Mouse (Mus musculus): ENCODE measurements around the gene Phf5a. TPM values are rescaled to one million over a fixed set of nuclear protein-coding genes. Genes with fewer than 3 reads are reported as not detected.

Gene Phf5a
- polyA plus RNA-seq, 1 experiment from 2014 or later, result 24.7 TPM

DNA sequence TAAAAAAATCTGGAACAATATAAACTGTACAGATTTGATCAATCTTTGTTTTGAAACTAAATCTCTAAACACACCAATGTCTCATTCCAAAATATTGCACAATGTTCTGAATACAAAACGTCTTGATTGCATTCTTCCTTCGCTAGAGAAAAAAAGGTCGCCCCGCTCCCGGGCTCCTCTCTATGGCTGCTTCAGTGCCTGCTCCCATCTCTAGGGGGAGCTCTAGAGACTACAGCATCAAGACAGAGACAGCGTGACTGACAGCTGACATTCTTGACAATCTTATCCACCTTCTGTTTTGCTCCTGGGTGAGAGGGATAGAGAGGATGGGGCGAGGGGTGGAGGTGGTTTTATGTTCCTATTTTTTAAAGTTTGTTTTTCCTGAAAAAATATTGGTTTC, 23.4 kb downstream of the Phf5a start:
- peaks cover 63% of the 10 kb centered on the region for H3K79me2 ChIP-seq (ENCODE audit: inconsistent target)
- peaks cover 29% of the 10 kb centered on the region for H3K36me3 ChIP-seq (ENCODE audit: inconsistent target)
- 42% methylated on average over 6 of the region's 7 CpGs for WGBS (ENCODE audit: missing documents)
- H3K27ac ChIP-seq, result no peak overlapping the region
- no peak overlapping the region for H3K4me3 ChIP-seq (ENCODE audit: inconsistent target)

DNA sequence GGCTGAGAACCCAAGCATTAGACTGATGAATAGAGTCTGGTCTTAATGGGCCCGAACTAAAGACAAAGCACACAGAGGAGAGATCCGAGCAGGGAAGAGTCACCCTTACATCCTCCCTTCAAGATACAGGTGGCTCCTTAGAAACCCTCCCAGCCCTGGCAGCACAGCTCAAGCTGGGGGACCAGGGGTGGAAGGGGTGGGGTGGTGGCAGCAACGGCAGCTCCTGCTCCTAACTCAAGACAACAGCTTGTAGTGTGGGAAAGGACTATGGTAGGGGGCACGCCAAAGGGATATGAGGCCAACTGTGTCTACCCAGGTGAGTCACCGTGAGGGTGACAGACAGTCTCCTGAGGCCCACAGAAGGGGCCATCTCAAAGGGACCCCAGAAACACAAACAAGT, 23.9 kb downstream of the Phf5a start:
- H3K79me2 ChIP-seq (ENCODE audit: inconsistent target), result peaks cover 59% of the 10 kb centered on the region
- no peak overlapping the region for H3K4me3 ChIP-seq (ENCODE audit: inconsistent target)
- peaks cover 29% of the 10 kb centered on the region for H3K36me3 ChIP-seq (ENCODE audit: inconsistent target)
- 90% methylated on average over 5 of the region's 5 CpGs for WGBS (ENCODE audit: missing documents)
- no peak overlapping the region for H3K27ac ChIP-seq

DNA sequence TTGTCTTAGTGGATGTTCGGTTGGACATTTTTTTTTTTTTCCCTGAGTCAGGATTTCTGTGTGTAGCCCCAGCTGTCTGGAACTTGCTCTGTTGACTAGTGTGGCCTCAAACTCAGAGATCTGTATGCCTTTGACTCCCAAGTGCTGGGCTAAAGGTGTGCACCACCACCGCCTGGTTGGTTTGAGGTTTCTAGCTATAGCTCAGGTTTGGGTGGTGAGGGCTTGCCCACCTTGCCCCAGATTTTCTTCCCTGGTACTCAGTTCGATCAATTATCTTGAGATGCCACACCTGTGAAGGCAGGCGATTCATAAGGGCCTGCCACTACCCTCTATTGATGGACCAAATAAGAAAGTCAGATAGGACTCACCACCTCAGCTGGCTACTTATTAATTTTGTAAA, 24.6 kb downstream of the Phf5a start:
- WGBS (ENCODE audit: missing documents), result 91% methylated on average over 4 of the region's 4 CpGs
- H3K27ac ChIP-seq, result no peak overlapping the region
- no peak overlapping the region for H3K4me3 ChIP-seq (ENCODE audit: inconsistent target)
- H3K36me3 ChIP-seq (ENCODE audit: inconsistent target), result peaks cover 29% of the 10 kb centered on the region
- H3K79me2 ChIP-seq (ENCODE audit: inconsistent target), result peaks cover 52% of the 10 kb centered on the region

DNA sequence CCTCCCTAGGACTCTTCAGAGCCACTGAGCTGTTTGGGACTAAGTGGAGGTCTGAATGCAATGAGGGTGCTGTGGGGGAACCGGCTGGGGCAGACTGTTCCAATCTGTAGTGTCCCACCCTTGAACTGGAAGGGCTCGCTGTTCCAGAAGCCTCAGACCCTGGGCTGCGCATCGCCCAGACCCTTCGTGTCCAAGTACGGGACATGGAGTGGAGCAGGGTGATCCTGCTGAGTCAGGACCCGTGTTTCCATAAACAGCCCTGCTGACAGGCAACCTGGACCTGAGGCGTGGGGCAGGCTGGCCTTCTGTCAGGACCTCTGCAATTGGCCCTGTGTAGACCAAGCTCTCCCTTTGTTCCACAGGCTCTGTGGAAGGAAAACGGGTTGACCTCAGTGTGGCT, 25.0 kb downstream of the Phf5a start:
- H3K27ac ChIP-seq, result peak overlapping the region; percentile 42; the same call in 1 of the 2 replicates
- H3K4me3 ChIP-seq (ENCODE audit: inconsistent target), result no peak overlapping the region
- WGBS (ENCODE audit: missing documents), result 98% methylated on average over 9 of the region's 9 CpGs
- peaks cover 29% of the 10 kb centered on the region for H3K36me3 ChIP-seq (ENCODE audit: inconsistent target)
- H3K79me2 ChIP-seq (ENCODE audit: inconsistent target), result peaks cover 48% of the 10 kb centered on the region

DNA sequence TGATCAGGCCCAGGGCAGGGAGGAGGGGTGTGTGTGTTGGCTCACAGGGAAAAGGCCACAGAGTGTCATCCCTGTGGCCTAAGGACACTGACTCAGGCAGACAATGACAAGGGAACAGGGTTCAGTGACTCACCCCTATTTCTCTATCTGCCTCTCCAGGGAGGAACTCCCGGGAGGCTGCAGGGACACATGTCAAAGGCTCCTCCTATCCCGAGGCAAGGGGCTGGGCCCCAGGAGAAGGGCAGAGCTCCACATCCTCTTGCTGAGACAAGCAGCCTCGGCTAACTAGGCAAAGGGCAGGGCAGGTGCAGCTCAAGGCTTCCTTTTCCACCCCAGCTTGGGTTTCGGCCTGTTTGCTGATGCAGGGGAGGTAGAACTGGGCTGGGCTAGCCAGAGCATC, 26.0 kb downstream of the Phf5a start:
- Histone ChIP-seq H3K4me3 (ENCODE audit: inconsistent target) (no peak overlapping the region), H3K36me3 (ENCODE audit: inconsistent target) (peaks cover 28% of the 10 kb centered on the region), H3K27ac (peak overlapping the region; percentile 79), H3K79me2 (ENCODE audit: inconsistent target) (peaks cover 38% of the 10 kb centered on the region)
- 10% methylated on average over 4 of the region's 4 CpGs for WGBS (ENCODE audit: missing documents)

DNA sequence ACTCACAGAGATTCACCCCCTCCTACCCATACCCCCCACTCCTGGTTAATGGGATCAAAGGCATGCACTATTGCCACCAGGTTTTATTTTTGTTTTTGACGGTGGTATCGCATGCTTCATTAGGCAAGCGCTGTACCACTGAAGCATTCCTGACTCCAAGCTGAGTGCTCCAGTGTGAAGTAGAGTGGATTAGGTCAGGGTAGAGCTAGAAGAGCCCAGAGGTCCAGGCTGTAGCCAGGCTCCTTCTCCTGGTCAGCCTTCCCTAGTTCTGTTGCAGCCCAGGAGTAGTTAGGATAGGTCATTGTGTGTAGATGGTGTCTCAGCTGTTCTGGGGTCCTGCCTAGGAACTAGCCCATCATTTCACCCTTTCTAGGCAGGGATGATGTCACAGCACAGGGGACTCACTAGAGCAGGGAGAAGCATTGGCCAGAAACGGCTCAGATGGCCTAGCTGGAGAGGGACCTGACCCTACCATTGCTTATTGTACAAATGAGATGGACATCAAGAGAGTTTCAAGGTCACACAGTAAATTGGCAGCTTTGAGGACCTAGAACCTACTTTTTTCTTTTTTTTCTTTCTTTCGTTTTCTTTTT, 26.6 kb downstream of the Phf5a start:
- Histone ChIP-seq H3K27ac (peak overlapping the region; percentile 79), H3K36me3 (ENCODE audit: inconsistent target) (peaks cover 22% of the 10 kb centered on the region)

DNA sequence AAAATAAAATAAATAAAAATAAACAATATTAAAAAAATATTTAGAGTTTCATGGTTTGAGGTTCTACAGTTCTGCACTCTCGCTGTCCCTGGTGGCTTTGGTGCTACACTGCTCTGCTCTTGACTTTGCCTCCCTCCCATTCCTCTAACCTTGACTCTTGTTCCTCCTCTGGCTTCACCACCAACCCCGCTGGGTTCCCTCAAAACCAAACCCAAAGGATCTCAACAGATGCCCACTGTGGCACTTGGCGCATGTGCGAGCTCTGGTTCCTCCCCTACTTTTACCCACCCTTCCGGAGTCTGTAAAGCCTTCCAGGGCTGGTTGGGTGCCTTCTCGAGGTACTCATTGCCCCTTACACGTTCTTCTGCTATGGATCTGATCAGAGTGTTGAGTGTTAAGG, 29.4 kb downstream of the Phf5a start:
- H3K36me3 ChIP-seq (ENCODE audit: inconsistent target), result no peaks in the 10 kb centered on the region
- no peak overlapping the region for H3K27ac ChIP-seq
- 52% methylated on average over 7 of the region's 7 CpGs for WGBS (ENCODE audit: missing documents)
- peaks cover 3% of the 10 kb centered on the region for H3K79me2 ChIP-seq (ENCODE audit: inconsistent target)
- H3K4me3 ChIP-seq (ENCODE audit: inconsistent target), result no peak overlapping the region

More for the DNA sequence above, 26.6 kb downstream of the Phf5a start:
- Histone ChIP-seq H3K79me2 (ENCODE audit: inconsistent target) (peaks cover 32% of the 10 kb centered on the region), H3K4me3 (ENCODE audit: inconsistent target) (no peak overlapping the region)
- 85% methylated on average over 4 of the region's 5 CpGs for WGBS (ENCODE audit: missing documents)

DNA sequence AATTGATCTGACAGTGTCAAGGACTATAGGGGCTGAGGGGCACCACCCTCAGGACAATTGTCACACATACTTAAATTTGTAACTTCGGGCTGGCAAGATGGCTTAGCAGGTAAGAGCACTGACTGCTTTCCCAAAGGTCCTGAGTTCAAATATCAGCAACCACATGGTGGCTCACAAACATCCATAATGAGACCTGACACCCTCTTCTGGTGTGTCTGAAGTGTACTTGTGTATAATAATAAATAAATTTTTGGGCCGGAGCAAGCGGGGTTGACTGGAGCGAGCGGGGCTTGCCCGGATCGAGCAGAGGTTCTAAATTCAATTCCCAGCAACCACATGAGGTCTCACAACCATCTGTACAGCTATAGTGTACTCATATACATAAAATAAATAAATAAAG, 31.4 kb downstream of the Phf5a start:
- Histone ChIP-seq H3K27ac (no peak overlapping the region), H3K36me3 (ENCODE audit: inconsistent target) (no peaks in the 10 kb centered on the region), H3K79me2 (ENCODE audit: inconsistent target) (no peaks in the 10 kb centered on the region), H3K4me3 (ENCODE audit: inconsistent target) (no peak overlapping the region)
- 88% methylated on average over 7 of the region's 7 CpGs for WGBS (ENCODE audit: missing documents)

DNA sequence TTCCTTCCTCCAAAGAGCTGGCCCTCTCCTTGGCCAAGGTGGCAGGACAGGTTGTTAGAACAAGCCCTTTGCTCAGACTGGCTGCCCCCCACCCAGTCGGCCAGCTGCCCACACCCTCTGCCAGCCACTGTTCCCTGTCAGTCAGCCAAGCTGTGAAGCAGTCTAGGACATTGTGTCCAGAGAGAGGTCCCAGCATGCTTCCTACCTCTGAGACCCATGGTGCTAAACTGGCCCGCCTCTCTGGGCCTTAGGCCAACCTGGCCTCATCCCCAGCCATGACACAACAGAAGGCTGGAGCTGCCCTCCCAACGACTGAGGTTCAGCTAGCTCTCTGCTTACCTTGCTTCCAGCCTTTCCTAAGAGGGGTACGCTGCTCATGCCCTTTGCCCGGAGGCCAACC, 32.1 kb downstream of the Phf5a start:
- Histone ChIP-seq H3K4me3 (ENCODE audit: inconsistent target) (no peak overlapping the region), H3K27ac (no peak overlapping the region), H3K36me3 (ENCODE audit: inconsistent target) (no peaks in the 10 kb centered on the region), H3K79me2 (ENCODE audit: inconsistent target) (no peaks in the 10 kb centered on the region)
- 70% methylated on average over 5 of the region's 5 CpGs for whole genome bisulfite sequencing (ENCODE audit: missing documents)

DNA sequence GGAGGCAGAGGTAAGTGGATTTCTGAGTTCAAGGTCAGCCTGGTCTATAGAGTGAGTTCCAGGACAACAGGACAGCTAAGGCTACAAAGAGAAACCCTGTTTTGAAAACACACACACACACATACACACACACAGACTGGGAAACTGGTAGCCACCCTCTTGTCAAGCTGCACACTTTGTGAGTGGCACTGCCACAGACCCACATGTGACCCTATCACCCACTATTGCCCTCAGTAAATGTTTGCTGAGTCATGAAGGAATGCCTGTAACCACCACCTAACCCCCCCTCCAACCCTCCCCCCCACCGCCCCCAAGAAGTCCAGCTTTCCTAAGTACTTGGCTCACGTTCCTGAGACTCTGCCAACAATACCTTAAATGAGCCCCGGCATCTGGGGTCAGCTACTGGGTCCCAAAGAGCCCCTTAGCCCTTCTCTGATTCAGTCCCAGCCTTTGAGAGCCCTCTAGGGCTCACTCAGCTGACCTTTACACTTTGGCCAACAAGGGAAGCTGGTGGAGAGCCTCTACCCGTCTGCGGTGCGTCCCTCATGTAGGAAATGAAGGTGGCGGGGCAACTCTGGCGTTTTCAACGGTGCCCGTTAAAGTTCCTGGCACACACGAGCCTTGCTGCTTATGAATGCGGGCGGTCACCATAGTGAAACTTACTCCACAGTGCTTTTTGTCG, 33.0 kb downstream of the Phf5a start:
- no peaks in the 10 kb centered on the region for H3K79me2 ChIP-seq (ENCODE audit: inconsistent target)
- no peaks in the 10 kb centered on the region for H3K36me3 ChIP-seq (ENCODE audit: inconsistent target)
- no peak overlapping the region for H3K27ac ChIP-seq
- whole genome bisulfite sequencing (ENCODE audit: missing documents), result 32% methylated on average over 11 of the region's 14 CpGs
- no peak overlapping the region for H3K4me3 ChIP-seq (ENCODE audit: inconsistent target)

DNA sequence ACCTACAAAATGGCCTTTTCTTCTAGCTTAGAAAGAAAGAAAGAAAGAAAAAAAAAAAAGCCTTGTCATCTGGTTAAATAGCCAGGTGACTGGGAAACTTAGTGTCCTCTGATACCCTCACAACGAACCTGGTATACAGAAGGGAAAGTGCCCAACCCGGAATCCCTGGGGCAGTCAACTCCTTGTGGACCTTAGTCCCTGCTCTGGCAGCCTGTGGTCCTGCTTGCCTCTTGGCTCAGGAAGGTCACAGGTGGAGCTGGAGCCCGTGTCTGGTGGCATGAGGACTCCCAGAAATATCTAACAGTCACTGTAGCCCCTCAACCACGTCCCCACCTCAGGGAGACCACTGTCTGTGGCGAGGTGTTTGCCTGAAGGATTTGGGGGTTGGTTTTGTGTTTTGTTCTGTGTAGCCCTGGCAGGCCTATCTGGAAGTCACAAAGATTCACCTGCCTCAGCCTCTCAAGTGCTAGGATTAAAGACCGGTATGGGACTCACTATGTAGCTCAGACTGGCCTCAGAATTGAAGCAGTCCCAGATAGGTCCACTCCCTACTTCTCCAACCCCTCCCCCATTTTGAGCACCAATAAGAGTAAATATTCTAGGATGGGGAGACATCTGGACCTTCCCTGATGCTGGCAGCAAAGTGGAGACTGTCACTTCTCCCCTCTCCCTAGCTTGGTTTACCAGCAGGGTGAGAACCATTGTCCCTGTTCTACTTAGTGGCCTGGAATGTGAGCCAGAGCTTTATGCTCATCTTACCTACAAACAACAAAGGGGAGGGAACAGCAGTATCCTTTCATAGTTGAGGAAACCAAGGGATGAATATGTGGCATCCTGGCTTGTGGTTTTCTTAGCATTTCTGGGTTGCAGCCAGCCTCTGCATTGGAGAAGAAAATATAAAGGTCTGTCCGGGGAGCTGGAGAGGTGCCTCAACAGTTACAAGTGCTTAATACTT, 34.5 kb downstream of the Phf5a start:
- H3K79me2 ChIP-seq (ENCODE audit: inconsistent target), result no peaks in the 10 kb centered on the region
- H3K27ac ChIP-seq, result 0 out of 2 replicates have a peak overlapping the region, but pooled peaks have one; percentile 55
- H3K36me3 ChIP-seq (ENCODE audit: inconsistent target), result no peaks in the 10 kb centered on the region
- 64% methylated on average over 7 of the region's 7 CpGs for WGBS (ENCODE audit: missing documents)
- no peak overlapping the region for H3K4me3 ChIP-seq (ENCODE audit: inconsistent target)

DNA sequence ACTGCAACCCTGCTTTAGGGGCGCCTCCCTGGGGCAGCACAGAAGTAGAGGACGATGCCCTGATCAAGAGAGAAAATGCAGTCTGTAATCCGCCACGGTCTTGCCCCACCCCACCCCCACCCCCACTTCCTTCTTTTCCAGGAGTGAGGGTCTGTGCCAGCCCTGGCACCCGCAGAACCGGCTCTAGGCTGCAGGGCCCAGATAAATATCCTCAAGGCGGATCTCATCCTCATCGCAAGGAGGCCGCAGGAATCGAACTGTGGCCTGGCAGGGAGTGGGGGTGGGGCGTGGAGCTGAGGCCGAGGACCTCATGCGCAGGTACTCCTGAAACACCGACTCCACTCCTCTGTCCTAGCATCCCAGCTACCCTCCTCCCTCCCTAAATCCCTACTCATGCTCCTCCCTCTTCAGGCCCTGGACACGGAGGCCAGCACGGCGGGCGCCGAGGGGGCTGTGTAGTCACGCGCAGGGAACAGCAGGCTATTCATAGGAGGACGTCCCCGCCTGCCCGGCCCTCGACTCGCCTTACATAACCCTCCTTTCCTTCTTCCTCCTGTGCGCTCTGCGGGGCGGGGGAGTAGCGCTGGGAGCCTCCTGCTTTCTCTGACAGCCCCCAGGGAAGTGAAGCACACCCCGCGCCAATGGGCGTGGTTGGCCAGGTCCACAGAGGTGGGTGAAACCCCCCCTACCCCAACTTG, 35.4 kb downstream of the Phf5a start:
- 2% methylated on average over 33 of the region's 33 CpGs for WGBS (ENCODE audit: missing documents)
- Histone ChIP-seq H3K36me3 (ENCODE audit: inconsistent target) (no peaks in the 10 kb centered on the region), H3K27ac (peak overlapping the region; percentile 55), H3K79me2 (ENCODE audit: inconsistent target) (no peaks in the 10 kb centered on the region), H3K4me3 (ENCODE audit: inconsistent target) (peak overlapping the region; percentile 33)

DNA sequence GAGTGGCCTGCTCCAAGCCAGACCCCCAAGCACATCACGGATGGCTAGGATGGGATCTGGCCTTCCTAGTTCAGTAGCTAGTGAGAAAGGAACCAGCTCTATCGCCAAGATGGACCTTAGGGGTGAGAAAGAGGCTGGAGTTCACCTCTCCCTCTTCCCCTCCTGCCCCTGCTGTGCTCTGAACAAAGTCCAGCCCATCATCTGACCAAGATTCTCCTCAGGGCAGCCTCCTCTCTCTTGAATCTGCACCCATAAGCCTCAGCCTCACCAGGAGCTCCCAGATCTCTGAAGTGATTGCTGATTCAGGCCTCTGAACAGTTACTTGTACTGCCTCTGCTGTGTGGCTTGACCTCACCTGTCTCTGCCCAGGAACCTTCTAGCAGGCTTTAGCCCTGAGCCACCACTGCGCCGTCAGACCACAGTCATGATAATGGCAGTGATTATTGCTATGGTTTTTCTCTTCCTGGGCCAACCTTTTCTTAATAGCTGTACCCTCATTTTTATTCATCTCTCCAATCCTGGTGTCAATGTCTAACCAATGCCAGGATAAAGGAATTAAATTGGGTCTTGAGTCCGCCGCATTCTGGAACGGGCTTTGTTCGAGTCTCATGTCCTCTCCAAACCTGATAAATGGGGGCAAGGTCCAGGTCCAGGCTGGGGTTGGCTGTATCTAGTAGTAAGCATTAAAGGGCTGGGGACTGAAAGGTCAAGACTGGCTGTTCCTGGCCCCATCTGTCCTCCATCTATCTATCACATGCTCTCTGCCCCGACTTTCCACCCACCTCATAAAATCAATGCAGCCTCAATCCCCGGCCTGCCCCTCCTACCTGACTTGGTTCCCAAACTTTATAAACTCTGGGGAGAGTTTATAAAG, 36.5 kb downstream of the Phf5a start:
- Histone ChIP-seq H3K79me2 (ENCODE audit: inconsistent target) (no peaks in the 10 kb centered on the region), H3K36me3 (ENCODE audit: inconsistent target) (no peaks in the 10 kb centered on the region), H3K27ac (no peak overlapping the region), H3K4me3 (ENCODE audit: inconsistent target) (no peak overlapping the region)
- WGBS (ENCODE audit: missing documents), result 86% methylated on average over 10 of the region's 10 CpGs
